Mouse (Mus musculus) heart, embryonic 14.5 days (tissue): ENCODE results near the gene Cacng2. TPM values are rescaled to one million over a fixed set of nuclear protein-coding genes. Genes with fewer than 3 reads are reported as not detected.
A peak's percentile ranks its signal among the peaks of the same experiment; 100 is the strongest.
"Not testable (repeated sequence)": the region's sequence is repeated elsewhere in the genome, so short reads cannot be mapped to it uniquely, and the experiment has no call there.

Experiments used
- ATAC-seq: fragments of 200-750 bp; cut with Nextera tagmentation; 2 replicates; pipeline ENCODE4 v1.8.0; 2017; ENCODE audit warnings: low read depth, moderate TSS enrichment; ENCODE audit not compliant: insufficient number of reproducible peaks, insufficient read depth, low FRiP score
- H3K27ac ChIP-seq, 2 experiments: fragments of 200-500 bp in 1 of 2; fragments of 300-500 bp in 1 of 2; sonication (generic) in 1 of 2; replicated peaks in 1 of 2; 2 replicates each; pipeline ENCODE4 v1.5.1; 2012 to 2014; ENCODE audit warnings: low read depth in 2 of 2, low read length in 2 of 2, control low read depth in 1 of 2, mild to moderate bottlenecking in 1 of 2, mixed read lengths in 1 of 2; ENCODE audit not compliant: control insufficient read depth in 1 of 2, insufficient read depth in 1 of 2
- H3K27me3 ChIP-seq: fragments of 300-500 bp; sonication (generic); 2 replicates; pipeline ENCODE4 v1.6.1; 2014; ENCODE audit warnings: mild to moderate bottlenecking, low read length, control low read depth; ENCODE audit not compliant: control insufficient read depth, insufficient read depth
- H3K36me3 ChIP-seq: fragments of 300-500 bp; sonication (generic); 2 replicates; pipeline ENCODE4 v1.6.1; 2014; ENCODE audit warnings: mild to moderate bottlenecking, control low read depth, low read length, mixed read lengths; ENCODE audit not compliant: control insufficient read depth, insufficient read depth
- H3K4me1 ChIP-seq, 2 experiments: fragments of 200-500 bp in 1 of 2; fragments of 300-500 bp in 1 of 2; sonication (generic) in 1 of 2; 2 replicates each; pipeline ENCODE4 v1.6.1; 2012 to 2014; ENCODE audit warnings: low read length in 2 of 2, control low read depth in 1 of 2, mixed read lengths in 1 of 2; ENCODE audit not compliant: control insufficient read depth in 2 of 2, insufficient read depth in 2 of 2
- H3K4me2 ChIP-seq: fragments of 300-500 bp; sonication (generic); 2 replicates; pipeline ENCODE4 v1.6.1; 2014; ENCODE audit warnings: mild to moderate bottlenecking, low read length
- H3K4me3 ChIP-seq, 2 experiments: fragments of 200-500 bp in 1 of 2; fragments of 300-500 bp in 1 of 2; sonication (generic) in 1 of 2; 2 replicates each; pipeline ENCODE4 v1.5.1; 2012 to 2014; ENCODE audit warnings: low read length in 2 of 2, mild to moderate bottlenecking in 2 of 2, control low read depth in 1 of 2, low read depth in 1 of 2, moderate library complexity in 1 of 2; ENCODE audit not compliant: control insufficient read depth in 1 of 2, insufficient read depth in 1 of 2
- H3K9ac ChIP-seq: fragments of 300-500 bp; sonication (generic); 2 replicates; pipeline ENCODE4 v1.6.1; 2014; ENCODE audit warnings: mild to moderate bottlenecking, low read length
- H3K9me3 ChIP-seq: fragments of 300-500 bp; sonication (generic); 2 replicates; pipeline ENCODE4 v1.6.1; 2016; ENCODE audit warnings: low read length, control low read depth; ENCODE audit not compliant: control insufficient read depth
- WGBS: fragments of 180-500 bp; shearing (Covaris S2); extraction: QIAGEN DNeasy Blood & Tissue Kit; methylation state at CpG from one replicate; pipeline ENCODE4 v1.1.7; 2014; 5-methylcytosine and 5-hydroxymethylcytosine counted together
- polyA plus RNA-seq: library from polyadenylated mRNA; unstranded; fragments of >200 nt; fragmentation: Nextera tagmentation; extraction: Ambion mirVana; gene quantifications from 2 replicates; pipeline ENCODE4 v1.2.1, GENCODE M21; 2014

Cacng2 gene
- polyA plus RNA-seq, 1 experiment from 2014 or later: not detected

DNA sequence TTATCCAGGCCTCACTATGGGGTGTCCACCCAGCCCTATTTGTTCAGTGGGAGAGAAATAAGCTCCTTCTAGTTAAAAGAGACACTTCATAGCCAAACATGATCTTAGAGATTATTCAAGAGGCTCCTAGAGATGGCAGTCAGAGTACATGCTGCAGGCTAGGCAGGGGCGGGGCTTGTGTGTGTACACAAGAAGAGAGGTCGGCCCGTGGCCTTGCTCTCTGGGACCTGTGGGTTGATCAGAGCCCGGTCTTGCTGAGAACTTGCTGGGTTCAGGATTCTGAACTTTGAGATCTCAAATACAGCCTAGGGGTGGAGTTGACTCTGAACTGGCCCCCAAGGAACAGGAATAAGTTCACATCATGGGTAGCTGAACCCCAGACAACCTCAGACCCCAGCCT is 95.6 kb downstream of the Cacng2 start:
- H3K4me1 ChIP-seq: no peaks in the 10 kb centered on the region
- H3K4me3 ChIP-seq: no peak overlapping the region
- H3K9ac ChIP-seq: no peak overlapping the region
- no peaks in the 10 kb centered on the region for H3K9me3 ChIP-seq
- H3K27ac ChIP-seq: no peak overlapping the region
- H3K4me2 ChIP-seq: no peak overlapping the region
- no peak for ATAC-seq
- no peaks in the 10 kb centered on the region for H3K36me3 ChIP-seq
- no peaks in the 10 kb centered on the region for H3K27me3 ChIP-seq
- WGBS: 66% methylated on average over 4 of the region's 4 CpGs

DNA sequence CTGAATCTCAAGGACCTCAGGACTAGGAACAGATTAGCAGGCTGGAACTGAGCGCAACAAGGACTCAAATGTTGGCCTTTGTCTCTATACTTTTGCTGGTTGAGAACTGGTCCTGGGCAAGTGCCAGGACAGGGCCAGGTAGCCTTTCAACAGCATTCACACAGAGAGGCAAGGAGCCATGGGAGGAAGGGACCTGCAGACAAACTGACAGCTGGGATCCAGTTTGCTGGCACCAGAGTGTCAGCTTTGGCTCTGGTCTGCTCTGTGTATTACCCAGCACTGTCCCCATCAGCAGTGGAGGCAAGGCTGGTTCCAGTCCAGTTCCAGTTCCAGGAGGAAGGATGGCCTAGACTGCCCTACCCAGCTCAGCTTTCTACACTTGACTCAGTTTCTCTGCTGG is 105.8 kb downstream of the Cacng2 start:
- Histone ChIP-seq H3K36me3 (no peaks in the 10 kb centered on the region), H3K4me2 (no peak overlapping the region), H3K9ac (no peak overlapping the region), H3K4me1 (no peaks in the 10 kb centered on the region), H3K4me3 (no peak overlapping the region), H3K27me3 (no peaks in the 10 kb centered on the region), H3K27ac (no peak overlapping the region), H3K9me3 (no peaks in the 10 kb centered on the region)
- no peak for ATAC-seq
- 63% methylated on average over 1 of the region's 1 CpGs for WGBS

DNA sequence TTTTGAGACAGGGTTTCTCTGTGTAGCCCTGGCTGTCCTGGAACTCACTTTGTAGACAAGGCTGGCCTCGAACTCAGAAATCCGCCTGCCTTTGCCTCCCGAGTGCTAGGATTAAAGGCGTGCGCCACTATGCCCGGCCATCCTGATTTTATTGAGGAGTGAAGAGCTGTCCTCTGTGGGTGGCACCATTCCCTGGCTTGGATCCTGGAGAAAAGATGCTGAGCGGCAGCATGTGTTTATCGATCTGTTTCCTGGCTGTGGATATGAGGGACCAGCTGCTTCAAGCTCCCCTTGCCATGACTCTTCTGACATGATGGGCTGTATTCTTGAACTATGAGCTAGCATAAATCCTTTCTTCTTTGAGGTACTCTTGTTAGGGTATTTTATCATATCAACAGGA is 111.6 kb downstream of the Cacng2 start:
- not testable (repeated sequence) for ATAC-seq, H3K4me1 ChIP-seq, H3K9me3 ChIP-seq, H3K4me2 ChIP-seq, H3K27me3 ChIP-seq, H3K4me3 ChIP-seq, H3K9ac ChIP-seq, H3K36me3 ChIP-seq, H3K27ac ChIP-seq
- 83% methylated on average over 8 of the region's 8 CpGs for WGBS

DNA sequence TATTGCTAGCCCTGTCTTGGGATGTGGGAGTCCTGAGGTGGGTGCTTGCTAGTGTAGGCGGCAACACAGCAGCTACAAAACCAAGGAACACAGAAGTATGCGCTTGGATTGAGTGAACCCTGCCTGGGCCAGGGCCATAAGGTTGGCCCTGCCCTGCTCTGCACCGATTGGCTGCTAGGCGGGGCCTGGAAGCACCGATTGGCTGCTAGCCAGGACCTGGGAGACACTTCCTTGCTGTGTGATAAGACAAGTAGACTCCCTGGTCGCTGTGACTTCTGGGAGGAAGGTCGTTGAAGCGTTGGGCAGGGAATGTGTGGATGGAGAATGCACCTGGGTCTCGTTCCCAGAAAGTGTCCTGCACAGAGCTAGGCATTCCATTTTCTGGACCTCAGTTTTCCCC is 115.9 kb downstream of the Cacng2 start:
- WGBS: 28% methylated on average over 9 of the region's 9 CpGs
- H3K36me3 ChIP-seq: no peaks in the 10 kb centered on the region
- no peaks in the 10 kb centered on the region for H3K9me3 ChIP-seq
- no peak overlapping the region for H3K4me2 ChIP-seq
- H3K27ac ChIP-seq: no peak overlapping the region
- peaks cover 3% of the 10 kb centered on the region; the same call in 1 of the 2 replicates for H3K27me3 ChIP-seq
- ATAC-seq: 0 out of 2 replicates have a peak, but pooled peaks have one; percentile 48
- no peak overlapping the region for H3K4me3 ChIP-seq
- H3K9ac ChIP-seq: no peak overlapping the region
- peaks cover 2 to 4% of the 10 kb centered on the region in 2 experiments; a peak in 2 of 4 replicates for H3K4me1 ChIP-seq

DNA sequence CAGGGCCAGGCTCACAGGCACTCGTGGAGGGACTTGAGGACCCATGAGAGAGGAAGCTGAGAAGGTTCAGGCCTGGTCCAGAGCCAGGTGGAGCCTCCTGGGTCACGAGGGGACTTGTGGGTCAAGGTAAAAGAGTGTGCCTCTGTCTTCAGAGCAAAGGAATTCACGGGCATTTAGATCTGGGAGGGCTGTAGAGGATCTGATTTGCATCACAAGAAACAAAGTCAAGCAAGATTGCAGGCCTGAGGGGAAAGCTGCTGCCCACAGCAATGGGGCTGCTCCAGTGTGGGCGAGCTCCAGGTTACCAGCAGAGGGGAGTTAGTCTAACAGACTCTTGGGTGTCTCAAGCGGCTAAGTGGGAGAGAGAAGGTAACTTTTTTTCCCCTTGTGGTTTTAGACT is 118.4 kb downstream of the Cacng2 start:
- Histone ChIP-seq H3K9ac (no peak overlapping the region), H3K4me3 (no peak overlapping the region), H3K4me1 (peaks cover 2 to 4% of the 10 kb centered on the region in 2 experiments; a peak in 2 of 4 replicates), H3K9me3 (no peaks in the 10 kb centered on the region), H3K4me2 (no peak overlapping the region), H3K27ac (no peak overlapping the region), H3K36me3 (no peaks in the 10 kb centered on the region), H3K27me3 (0 out of 2 replicates have a peak, but pooled peaks cover 3% of the 10 kb centered on the region)
- ATAC-seq: no peak
- WGBS: 32% methylated on average over 5 of the region's 5 CpGs

DNA sequence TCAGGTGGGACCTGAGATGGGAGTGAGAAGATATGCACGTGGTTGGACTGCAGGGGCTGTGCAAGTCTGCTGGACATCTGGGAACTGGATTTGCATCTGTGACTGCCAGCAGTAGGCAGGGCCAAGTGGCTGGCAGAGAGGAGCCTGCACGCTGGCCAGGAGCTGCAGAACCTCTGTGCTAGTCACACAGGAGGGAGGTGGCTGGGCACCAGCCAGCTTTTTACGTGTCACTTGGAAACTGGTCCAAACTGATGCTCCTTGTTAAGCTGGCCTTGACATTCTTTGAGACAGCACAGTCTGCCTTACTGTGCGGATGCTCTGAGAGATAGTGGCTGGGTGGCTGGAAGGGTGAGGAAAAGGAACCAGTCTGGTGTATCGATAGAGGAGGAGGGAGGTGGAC is 131.3 kb downstream of the Cacng2 start:
- no peaks in the 10 kb centered on the region for H3K36me3 ChIP-seq
- H3K27me3 ChIP-seq: no peaks in the 10 kb centered on the region
- no peak overlapping the region for H3K9ac ChIP-seq
- no peaks in the 10 kb centered on the region for H3K9me3 ChIP-seq
- 55% methylated on average over 5 of the region's 5 CpGs for WGBS
- H3K4me2 ChIP-seq: no peak overlapping the region
- no peak overlapping the region for H3K27ac ChIP-seq
- H3K4me3 ChIP-seq: no peak overlapping the region
- ATAC-seq: no peak
- no peaks in the 10 kb centered on the region for H3K4me1 ChIP-seq

DNA sequence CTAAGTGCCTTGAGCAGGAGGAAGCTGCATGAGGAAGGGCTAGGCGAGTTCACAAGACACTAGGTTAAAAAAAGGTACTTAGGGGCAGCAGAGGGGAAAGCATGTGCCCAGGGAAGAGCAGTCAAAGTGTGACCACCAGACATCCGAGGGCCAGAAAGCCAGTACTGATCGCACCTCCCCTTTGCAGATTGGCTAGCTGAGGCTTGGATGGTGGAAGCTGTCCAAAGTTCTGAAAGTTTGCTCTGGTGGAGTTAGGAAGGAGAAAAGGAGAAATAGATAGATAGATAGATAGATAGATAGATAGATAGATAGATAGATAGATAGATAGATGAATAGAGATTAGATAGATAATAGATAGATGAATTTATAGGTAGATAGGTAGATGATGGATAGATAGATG is 136.4 kb downstream of the Cacng2 start:
- no peak for ATAC-seq
- H3K27me3 ChIP-seq: no peaks in the 10 kb centered on the region; the same call in 1 of the 2 replicates
- no peaks in the 10 kb centered on the region for H3K4me1 ChIP-seq
- H3K9me3 ChIP-seq: no peaks in the 10 kb centered on the region
- no peak overlapping the region for H3K9ac ChIP-seq
- 28% methylated on average over 3 of the region's 3 CpGs for WGBS
- H3K36me3 ChIP-seq: no peaks in the 10 kb centered on the region
- H3K4me2 ChIP-seq: no peak overlapping the region
- no peak overlapping the region for H3K4me3 ChIP-seq
- H3K27ac ChIP-seq: no peak overlapping the region

DNA sequence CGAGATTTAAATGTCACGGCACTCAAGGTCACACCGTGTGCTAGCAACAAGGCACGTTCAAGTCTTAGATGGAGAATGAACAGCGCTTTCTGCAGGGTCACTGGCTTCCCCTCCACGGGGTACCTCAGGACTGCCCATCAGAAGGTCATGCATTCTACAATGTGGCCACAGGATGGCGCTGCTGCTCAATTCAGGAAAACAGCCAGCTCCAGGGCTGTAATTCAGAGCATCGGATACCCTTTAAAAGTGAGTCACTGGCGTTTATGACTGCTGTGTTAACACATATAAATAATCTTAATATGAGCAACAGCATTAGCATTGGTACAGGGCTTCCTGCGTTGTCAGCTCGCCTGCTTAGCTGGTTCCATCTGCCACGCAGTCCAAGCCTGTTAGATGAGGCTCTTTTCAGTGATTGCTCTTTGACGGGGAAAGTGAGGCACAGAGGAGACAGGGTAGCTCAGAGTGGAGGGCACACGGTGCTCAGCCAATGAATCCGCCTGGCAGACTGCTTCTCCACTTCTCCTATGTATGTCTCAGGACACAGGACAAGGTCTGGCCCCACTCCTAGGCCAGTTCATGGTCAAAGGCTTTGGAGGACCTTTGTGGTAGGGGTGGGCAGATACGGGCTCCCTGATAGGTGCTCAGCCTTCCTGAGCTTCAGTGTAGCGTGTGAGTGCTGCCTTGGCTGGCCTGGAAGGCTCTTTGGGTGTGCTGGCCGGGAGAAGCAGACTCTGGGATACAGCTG is 137.5 kb downstream of the Cacng2 start:
- WGBS: 29% methylated on average over 18 of the region's 18 CpGs

More for the DNA sequence above, 137.5 kb downstream of the Cacng2 start:
- no peak overlapping the region for H3K4me3 ChIP-seq
- no peak overlapping the region for H3K27ac ChIP-seq
- H3K9ac ChIP-seq: no peak overlapping the region
- no peaks in the 10 kb centered on the region for H3K4me1 ChIP-seq
- no peak overlapping the region for H3K4me2 ChIP-seq
- H3K27me3 ChIP-seq: no peaks in the 10 kb centered on the region; the same call in 1 of the 2 replicates
- no peaks in the 10 kb centered on the region for H3K9me3 ChIP-seq
- no peaks in the 10 kb centered on the region for H3K36me3 ChIP-seq
- no peak for ATAC-seq
